Mouse (Mus musculus) kidney, adult 8-10 months (tissue): ENCODE data around the gene Fam45a.
A peak's percentile ranks its signal among the peaks of the same experiment; 100 is the strongest.
"Not testable (repeated sequence)": the region's sequence is repeated elsewhere in the genome, so short reads cannot be mapped to it uniquely, and the experiment has no call there.

ENCODE experiments used
- DNase-seq, 2 experiments: peaks; one replicate each; pipeline ENCODE4 v3.0.0; 2022

Fam45a gene

GRCm38 (mm10) chr19:60860868-60861700, 49.7 kb downstream of the Fam45a start, which contains the start of gene Sfxn4:
Gene Sfxn4 (minus strand): TSS chr19:60861479.
- DNase-seq = peak; percentile 96

DNA sequence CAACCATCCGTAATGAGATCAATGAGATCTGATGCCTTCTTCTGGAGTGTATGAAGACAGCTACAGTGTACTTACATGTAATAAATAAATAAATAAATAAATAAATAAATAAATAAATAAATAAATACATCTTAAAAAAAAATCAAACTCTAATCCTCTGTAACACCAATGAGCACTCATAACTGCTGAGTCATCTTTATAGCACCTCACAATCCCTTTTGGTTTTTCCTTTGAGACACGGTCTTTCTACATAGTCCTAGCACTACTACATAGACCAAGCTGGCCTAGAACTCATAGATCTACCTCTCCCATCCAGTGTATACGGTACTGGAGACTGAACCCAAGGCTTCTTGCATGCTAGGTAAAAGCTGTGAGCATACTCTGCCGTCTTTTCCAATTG, 54.8 kb downstream of the Fam45a start:
- DNase-seq = not testable (repeated sequence)

DNA sequence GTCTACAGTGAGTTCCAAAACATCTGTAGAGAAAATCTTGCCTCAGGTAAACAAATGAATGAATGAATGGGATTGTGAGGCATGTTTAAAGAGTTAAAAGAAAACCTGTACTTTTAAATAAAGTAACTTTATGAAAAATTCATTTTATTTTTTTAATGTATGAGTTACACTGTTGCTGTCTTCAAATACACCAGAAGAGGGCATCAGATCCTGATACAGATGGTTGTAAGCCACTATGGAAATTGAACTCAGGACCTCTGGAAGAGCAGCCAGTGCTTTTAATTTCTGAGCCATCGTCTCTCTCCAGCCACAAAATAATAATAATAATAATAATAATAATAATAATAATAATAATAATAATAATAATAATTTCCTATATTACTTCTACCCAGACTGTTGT, 59.1 kb downstream of the Fam45a start:
- DNase-seq = no peak

DNA sequence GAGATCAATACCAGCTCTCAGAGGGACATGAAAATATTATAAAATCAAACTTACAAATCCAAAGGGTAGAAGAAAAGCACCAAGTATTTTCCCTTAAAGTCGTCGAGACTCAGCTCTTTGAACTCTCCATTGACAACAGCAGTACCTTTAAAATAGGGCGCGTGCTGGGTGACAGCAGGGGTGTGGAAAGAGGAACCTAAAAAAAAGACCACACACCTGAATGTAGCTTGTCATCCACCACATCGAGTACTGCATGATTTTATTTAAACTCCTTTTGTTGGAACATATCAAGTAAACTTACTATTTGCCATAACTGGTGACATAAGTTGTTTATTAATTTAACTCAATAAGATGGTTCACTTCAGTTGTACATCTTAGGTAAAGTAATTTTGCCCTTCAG, 60.0 kb downstream of the Fam45a start:
- no peak for DNase-seq

- no peak for DNase-seq
These were observed 60.9 kb downstream of the Fam45a start for GRCm38 (mm10) chr19:60872272-60872671.

- DNase-seq = peak; percentile 19 to 28
These were observed 62.1 kb downstream of the Fam45a start for GRCm38 (mm10) chr19:60873501-60873900.

DNA sequence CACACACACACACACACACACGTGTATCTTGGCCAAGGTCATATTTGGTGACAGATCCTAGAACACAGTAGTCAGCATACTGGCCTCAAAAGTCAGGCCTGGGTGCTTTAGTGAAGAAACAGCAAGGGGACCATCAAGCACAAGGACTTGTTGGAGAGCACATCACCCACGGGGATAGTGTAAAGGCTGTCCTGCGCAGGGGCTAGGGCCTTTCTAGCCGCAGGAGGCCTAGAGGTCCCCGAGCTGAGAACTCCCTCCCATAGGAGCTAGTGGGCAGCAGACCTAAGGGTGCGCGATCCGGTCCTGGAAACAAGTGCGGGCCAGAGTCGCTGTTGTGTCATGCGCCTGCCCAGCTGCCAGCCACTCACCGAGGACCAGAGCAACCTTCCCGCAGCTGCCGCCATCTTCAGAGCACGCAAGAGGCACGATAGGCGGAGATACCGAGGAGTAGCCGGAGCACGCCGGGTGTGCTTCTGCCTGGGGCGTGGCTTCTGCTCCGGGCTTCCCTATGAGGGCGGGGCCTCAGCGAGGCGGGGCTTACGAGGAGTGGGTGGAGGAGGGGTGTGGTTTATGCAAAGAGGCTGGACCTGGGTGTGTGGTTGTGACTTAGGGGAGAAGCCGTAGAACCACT, 62.8 kb downstream of the Fam45a start, which contains the start of gene Prdx3:
Prdx3 (minus strand) TSS at position 493 of the 631 bp plus-strand sequence.
- peak; percentile 97 to 98 for DNase-seq

DNA sequence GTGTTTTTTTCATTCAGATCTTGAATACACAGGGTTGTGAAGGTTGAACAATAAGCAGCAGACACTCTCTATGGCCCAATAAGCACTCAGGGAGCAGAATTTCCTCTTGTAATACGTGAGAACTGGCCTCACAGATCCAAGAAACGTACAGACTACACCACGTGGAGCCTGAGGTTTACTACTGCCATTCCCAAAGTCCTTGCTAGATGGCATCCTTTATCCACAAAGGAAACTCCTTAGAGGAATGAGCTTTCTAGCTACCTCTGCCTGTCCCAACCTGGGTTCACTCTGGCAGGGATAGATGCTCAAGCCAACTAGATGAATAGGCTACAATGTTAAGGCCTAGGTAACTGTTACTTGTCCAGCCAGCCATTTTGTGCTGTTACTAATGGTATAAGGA, 71.7 kb downstream of the Fam45a start:
- DNase-seq = peak; percentile 52 to 57
